Mouse (Mus musculus) gastrocnemius, adult 2 months (tissue): Measurements from ENCODE around the gene Cox19. TPM values are rescaled to one million over a fixed set of nuclear protein-coding genes. Genes with fewer than 3 reads are reported as not detected.
A peak's percentile ranks its signal among the peaks of the same experiment; 100 is the strongest.
"Not testable (repeated sequence)": the region's sequence is repeated elsewhere in the genome, so short reads cannot be mapped to it uniquely, and the experiment has no call there.

Experiments used
- DNase-seq: peaks from one replicate; pipeline ENCODE4 v3.0.0; 2022
- H3K27ac ChIP-seq: fragments of 200-600 bp; 2 replicates; pipeline ENCODE4 v1.8.1; 2022; ENCODE audit warnings: mild to moderate bottlenecking
- H3K4me3 ChIP-seq: fragments of 200-600 bp; 2 replicates; pipeline ENCODE4 v1.8.1; 2022; ENCODE audit warnings: mild to moderate bottlenecking, moderate library complexity
- CTCF ChIP-seq: fragments of 200-600 bp; IDR thresholded peaks from 2 replicates; pipeline ENCODE4 v1.8.1; 2022; ENCODE audit warnings: antibody characterized with exemption, mild to moderate bottlenecking, moderate library complexity
- intact Hi-C: fragments of 180-260 bp; cut with DNase I; formaldehyde crosslinking; loops from one replicate; pipeline ENCODE4 v1.15.1; 2025
- total RNA-seq, 2 experiments: library from RNA; stranded (reverse); gene quantifications; 2 replicates each; pipeline ENCODE4 v1.2.3; 2021

Gene Cox19
- total RNA-seq, 2 experiments from 2014 or later, result 48.7 to 69.6 TPM

- DNase-seq, result peak; percentile 20
- TF ChIP-seq CTCF, result no peak
- intact Hi-C loops, result no loop called here
- no peak overlapping the region for H3K27ac ChIP-seq
- H3K4me3 ChIP-seq, result no peak overlapping the region
Measured at GRCm38 (mm10) chr5:139351628-139352027, 410 bp upstream of the Cox19 start.

DNA sequence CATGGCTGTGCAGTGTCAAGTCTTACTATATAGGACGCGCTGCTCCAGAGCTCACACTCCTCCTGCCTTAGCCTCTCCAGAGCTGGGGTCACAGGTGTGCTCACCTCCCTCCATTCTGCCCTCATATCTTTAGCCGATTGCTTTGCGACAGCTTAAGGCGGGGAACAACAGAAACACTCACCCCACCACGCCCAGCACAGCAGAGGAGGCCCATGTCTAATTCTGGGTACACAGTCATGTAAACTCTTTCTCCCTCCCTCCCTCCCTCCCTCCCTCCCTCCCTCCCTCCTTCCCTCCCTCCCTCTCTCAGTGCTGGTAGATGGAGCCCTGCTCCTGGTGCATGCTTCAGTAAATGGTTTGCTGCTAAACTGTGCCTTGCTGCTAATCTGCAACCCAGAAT is 1.5 kb downstream of the Cox19 start:
- H3K27ac ChIP-seq, result no peak overlapping the region
- no peak for DNase-seq
- no peak for TF ChIP-seq CTCF
- no peak overlapping the region for H3K4me3 ChIP-seq
- intact Hi-C loops, result no loop called here

DNA sequence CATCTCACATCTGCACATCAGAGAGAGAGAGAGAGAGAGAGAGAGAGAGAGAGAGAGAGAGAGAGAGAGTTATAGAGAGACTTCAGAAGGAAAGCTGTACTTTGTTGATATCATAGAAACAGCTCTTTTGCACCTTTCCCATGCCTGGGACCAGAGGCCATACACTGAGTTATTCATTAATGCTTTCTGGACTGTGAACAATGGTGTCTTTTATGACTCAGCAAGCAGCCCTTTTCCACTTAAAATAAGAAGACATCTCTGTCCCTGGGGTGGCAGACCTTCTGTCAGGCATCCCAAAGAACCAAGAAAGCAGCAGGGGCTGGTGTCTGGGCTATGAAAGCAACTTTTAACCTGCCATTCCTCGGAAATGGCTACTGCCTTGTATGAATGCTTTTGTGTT is 4.0 kb downstream of the Cox19 start:
- H3K27ac ChIP-seq, result no peak overlapping the region
- no peak for TF ChIP-seq CTCF
- intact Hi-C loops, result no loop called here
- DNase-seq, result no peak
- no peak overlapping the region for H3K4me3 ChIP-seq

- intact Hi-C loops, result no loop called here
- DNase-seq, result no peak
- Histone ChIP-seq H3K4me3 (peak overlapping the region; percentile 94), H3K27ac (peak overlapping the region; percentile 97)
- no peak for TF ChIP-seq CTCF
Measured at GRCm38 (mm10) chr5:139345364-139345714, 5.9 kb downstream of the Cox19 start.

DNA sequence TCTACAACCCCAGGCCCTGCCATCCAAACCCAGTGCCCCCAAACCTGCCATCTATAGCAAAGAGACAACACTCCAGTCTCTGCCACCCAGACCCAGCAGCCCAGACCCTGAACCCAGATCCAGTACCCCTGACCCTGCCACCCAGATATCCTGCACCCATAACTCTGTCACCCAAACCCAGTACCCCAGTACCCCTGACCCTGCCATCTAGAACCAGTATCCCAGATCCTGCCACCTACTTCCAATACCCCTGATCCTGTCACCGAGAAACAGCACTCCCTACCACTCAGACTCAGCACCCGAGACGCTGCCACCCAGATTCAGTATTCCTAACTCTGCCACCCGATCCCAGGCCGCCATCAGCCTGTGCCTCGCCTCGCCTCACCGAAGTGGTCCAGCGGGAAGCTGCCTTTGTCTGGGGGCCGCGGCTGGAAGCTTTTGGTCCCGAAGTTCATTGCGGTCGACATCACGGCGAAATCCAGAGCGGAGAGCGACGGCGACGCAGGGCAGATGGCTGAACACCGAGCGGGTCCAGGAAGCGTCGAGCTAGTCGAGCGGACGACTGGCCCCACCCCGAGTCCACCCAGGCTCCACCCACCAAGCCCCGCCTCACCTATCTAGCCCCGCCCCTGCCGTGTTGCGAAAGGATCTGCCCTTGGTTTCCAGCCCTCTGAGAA is 6.4 kb downstream of the Cox19 start:
- intact Hi-C loops, result loop anchor here (5.0 kb wide), 1 partner anchor 122 kb away; no protein-coding TSS in a partner anchor
- DNase-seq, result peak; percentile 98
- no peak; the same call in 1 of the 2 replicates for TF ChIP-seq CTCF
- Histone ChIP-seq H3K27ac (peak overlapping the region; percentile 97), H3K4me3 (peak overlapping the region; percentile 94)

- H3K4me3 ChIP-seq, result peak overlapping the region; percentile 94
- DNase-seq, result peak; percentile 87
- peak overlapping the region; percentile 97 for H3K27ac ChIP-seq
- intact Hi-C loops, result loop anchor here (5.0 kb wide), 1 partner anchor 123 kb away; no protein-coding TSS in a partner anchor
- TF ChIP-seq CTCF, result peak; percentile 91
Measured at GRCm38 (mm10) chr5:139344021-139344686, 7.1 kb downstream of the Cox19 start.

GRCm38 (mm10) chr5:139338891-139339290 is 12.3 kb downstream of the Cox19 start:
- no peak for DNase-seq
- TF ChIP-seq CTCF, result no peak
- intact Hi-C loops, result no loop called here
- Histone ChIP-seq H3K4me3 (no peak overlapping the region), H3K27ac (peak overlapping the region; percentile 84)

- no peak for TF ChIP-seq CTCF
- intact Hi-C loops, result no loop called here
Measured at GRCm38 (mm10) chr5:139338403-139338802, 12.8 kb downstream of the Cox19 start.

DNA sequence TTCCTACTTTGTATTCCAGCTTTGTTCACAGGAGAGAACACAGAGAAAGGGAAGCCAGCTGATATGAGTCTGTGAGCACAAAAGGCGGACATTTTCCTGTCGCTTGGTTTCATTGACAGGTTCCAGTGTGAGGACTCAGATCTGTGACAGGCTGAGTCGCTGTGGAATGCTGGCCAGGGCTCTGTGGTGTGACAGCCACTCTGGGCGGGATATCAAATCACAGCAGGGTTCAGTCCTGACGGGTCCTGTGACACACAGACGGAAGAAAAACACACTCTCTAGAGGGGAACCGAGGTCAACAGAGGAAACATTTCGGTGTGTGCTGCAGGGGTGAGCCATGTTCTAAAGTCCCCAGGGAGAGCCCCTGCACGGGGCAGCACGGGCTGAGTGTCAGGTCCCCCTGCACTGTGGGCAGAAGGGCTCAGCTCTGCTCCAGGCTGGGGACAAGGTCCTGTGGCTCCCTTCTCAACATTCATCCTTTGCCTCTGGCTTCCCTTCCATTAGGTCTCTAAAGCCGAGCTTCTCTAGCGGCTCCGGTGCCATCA is 13.3 kb downstream of the Cox19 start:
- intact Hi-C loops, result no loop called here
- peak overlapping the region; percentile 26; the same call in 1 of the 2 replicates for H3K4me3 ChIP-seq
- no peak for TF ChIP-seq CTCF
- H3K27ac ChIP-seq, result peak overlapping the region; percentile 84
- DNase-seq, result peak; percentile 71

More at GRCm38 (mm10) chr5:139338403-139338802, 12.8 kb downstream of the Cox19 start:
- peak overlapping the region; percentile 26; the same call in 1 of the 2 replicates for H3K4me3 ChIP-seq
- DNase-seq, result no peak
- H3K27ac ChIP-seq, result peak overlapping the region; percentile 84

DNA sequence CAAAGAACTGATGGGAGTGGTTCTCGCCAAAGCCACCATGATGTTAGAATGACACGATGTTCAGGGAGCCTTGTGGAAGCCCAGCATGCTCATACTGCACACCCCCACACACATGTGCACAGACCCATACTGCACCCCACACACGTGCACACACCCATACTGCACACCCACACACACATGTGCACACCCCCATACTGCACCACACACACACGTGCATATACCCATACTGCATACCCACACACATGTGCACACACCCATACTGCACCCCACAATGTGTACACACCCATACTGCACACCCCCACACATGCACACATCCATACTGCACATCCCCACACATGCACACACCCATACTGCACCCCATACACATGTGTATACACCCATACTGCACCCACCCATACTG is 15.6 kb downstream of the Cox19 start:
- TF ChIP-seq CTCF, result no peak
- Histone ChIP-seq H3K27ac (no peak overlapping the region), H3K4me3 (no peak overlapping the region)
- intact Hi-C loops, result no loop called here
- DNase-seq, result no peak

GRCm38 (mm10) chr5:139334394-139334793 is 16.8 kb downstream of the Cox19 start:
- DNase-seq, intact Hi-C loops, H3K27ac ChIP-seq, H3K4me3 ChIP-seq: not testable (repeated sequence)
- TF ChIP-seq CTCF, result peak; percentile 15

DNA sequence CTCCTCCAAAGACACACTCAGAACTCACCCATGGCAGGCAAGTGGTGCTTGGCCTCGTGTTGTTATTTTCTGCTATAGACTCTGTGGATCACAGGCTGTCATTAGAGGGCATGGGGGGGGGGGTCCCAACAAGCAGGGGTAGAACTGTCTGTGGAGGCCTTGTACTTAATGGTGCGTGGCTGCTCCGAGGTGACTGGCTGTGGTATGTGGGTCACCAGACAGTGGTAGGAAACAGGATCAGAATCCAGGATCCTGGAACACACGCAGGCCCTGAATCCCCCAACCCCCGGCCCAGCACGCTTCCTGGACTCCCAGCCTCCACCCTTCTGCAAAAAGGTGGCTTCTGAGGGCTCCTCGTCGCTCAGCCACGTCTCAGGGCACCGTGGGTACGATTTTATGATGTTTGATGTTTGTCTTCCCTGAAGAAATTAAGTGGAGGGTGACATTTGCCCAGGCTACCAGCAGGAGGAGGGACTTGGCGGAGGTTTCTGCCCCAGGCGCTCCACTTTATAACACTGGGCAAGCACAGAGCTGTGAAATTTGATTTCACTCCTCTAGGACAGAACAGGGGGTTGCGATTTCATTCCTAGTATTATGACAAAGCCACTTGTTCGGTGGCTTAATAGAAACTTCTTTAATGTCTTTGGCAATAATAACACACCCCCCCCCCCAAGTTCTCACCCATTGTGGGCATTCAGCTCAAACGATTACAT is 17.8 kb downstream of the Cox19 start:
- no peak for DNase-seq
- peak; percentile 37 for TF ChIP-seq CTCF
- H3K27ac ChIP-seq, result no peak overlapping the region; the same call in 1 of the 2 replicates
- H3K4me3 ChIP-seq, result no peak overlapping the region
- intact Hi-C loops, result no loop called here
